8 mouse cellular contexts compared by ENCODE assay signal in genomic region chr17:49951491-49951855, GRCm38 (mm10).
DNase-seq lines count a peak whose midpoint lies in the region; ATAC-seq lines count a peak whose summit lies in the region.

No protein-coding gene starts in this region.

- H3K27ac ChIP-seq in forebrain, embryonic 12.5 days = no peak overlapping the region
- H3K27ac ChIP-seq in heart, embryonic 16.5 days (ENCODE audit: low read length) = peak overlapping the region; percentile 75
- H3K27ac ChIP-seq in liver, embryonic 13.5 days = no peak overlapping the region
- no peak overlapping the region for H3K27ac ChIP-seq in neural tube, embryonic 11.5 days (ENCODE audit: low read depth, low read length)

- H3K9me3 ChIP-seq in forebrain, embryonic 12.5 days = no peaks in the 10 kb centered on the region
- H3K9me3 ChIP-seq in heart, embryonic 16.5 days (replicated peaks; ENCODE audit: control insufficient read depth, low read length) = no peaks in the 10 kb centered on the region
- H3K9me3 ChIP-seq in liver, embryonic 13.5 days (replicated peaks) = no peaks in the 10 kb centered on the region
- H3K9me3 ChIP-seq in neural tube, embryonic 11.5 days (ENCODE audit: control insufficient read depth, low read length) = no peaks in the 10 kb centered on the region

- H3K27me3 ChIP-seq in forebrain, embryonic 12.5 days = peaks cover 13% of the 10 kb centered on the region
- H3K27me3 ChIP-seq in heart, embryonic 16.5 days (ENCODE audit: control insufficient read depth, insufficient read depth, low read length) = no peaks in the 10 kb centered on the region
- 0 out of 2 replicates have a peak, but pooled peaks cover 3% of the 10 kb centered on the region for H3K27me3 ChIP-seq in liver, embryonic 13.5 days
- no peaks in the 10 kb centered on the region for H3K27me3 ChIP-seq in neural tube, embryonic 11.5 days (ENCODE audit: control insufficient read depth, insufficient read depth, low read length)

- H3K4me3 ChIP-seq in forebrain, embryonic 12.5 days (replicated peaks) = peak overlapping the region; percentile 18
- H3K4me3 ChIP-seq in heart, embryonic 16.5 days (ENCODE audit: low read length) = peak overlapping the region; percentile 37
- peak overlapping the region; percentile 18; the same call in 1 of the 2 replicates for H3K4me3 ChIP-seq in liver, embryonic 13.5 days (replicated peaks)
- H3K4me3 ChIP-seq in neural tube, embryonic 11.5 days (ENCODE audit: low read depth, low read length) = no peak overlapping the region

- peak; percentile 67 for DNase-seq in ES-CJ7 (ENCODE audit: low read depth, low spot score)
- DNase-seq in c-Kit-positive CD71-positive TER-119-positive erythroid progenitor cells, embryonic 14.5 days (ENCODE audit: low spot score) = peak; percentile 74
- peak; percentile 80 for DNase-seq in kidney, postnatal 14 days
- peak; percentile 39 for DNase-seq in liver, embryonic 13.5 days
- peak; percentile 79 for DNase-seq in neural tube, embryonic 11.5 days (ENCODE audit: low spot score)
- peak; percentile 92 for DNase-seq in testis, postnatal 10 days (ENCODE audit: low spot score)

- H3K4me1 ChIP-seq in forebrain, embryonic 12.5 days = peaks cover 8% of the 10 kb centered on the region
- H3K4me1 ChIP-seq in heart, embryonic 16.5 days (ENCODE audit: control insufficient read depth, insufficient read depth, low read length) = peaks cover 8% of the 10 kb centered on the region
- 0 out of 2 replicates have a peak, but pooled peaks cover 6% of the 10 kb centered on the region for H3K4me1 ChIP-seq in liver, embryonic 13.5 days (replicated peaks)
- no peaks in the 10 kb centered on the region; the same call in 1 of the 2 replicates for H3K4me1 ChIP-seq in neural tube, embryonic 11.5 days (ENCODE audit: control insufficient read depth, insufficient read depth, low read length)

- H3K9ac ChIP-seq in forebrain, embryonic 12.5 days = no peak overlapping the region
- peak overlapping the region; percentile 59; the same call in 1 of the 2 replicates for H3K9ac ChIP-seq in heart, embryonic 16.5 days (ENCODE audit: low read length)
- no peak overlapping the region for H3K9ac ChIP-seq in liver, embryonic 13.5 days
- no peak overlapping the region for H3K9ac ChIP-seq in neural tube, embryonic 11.5 days (ENCODE audit: low read length)

- H3K4me2 ChIP-seq in forebrain, embryonic 12.5 days = peak overlapping the region; percentile 50
- peak overlapping the region; percentile 56 for H3K4me2 ChIP-seq in heart, embryonic 16.5 days (ENCODE audit: low read depth, low read length)
- peak overlapping the region; percentile 51 for H3K4me2 ChIP-seq in liver, embryonic 13.5 days
- peak overlapping the region; percentile 19 for H3K4me2 ChIP-seq in neural tube, embryonic 11.5 days (ENCODE audit: low read depth)

- H3K36me3 ChIP-seq in forebrain, embryonic 12.5 days (replicated peaks) = no peaks in the 10 kb centered on the region
- no peaks in the 10 kb centered on the region for H3K36me3 ChIP-seq in heart, embryonic 16.5 days (ENCODE audit: control insufficient read depth, insufficient read depth)
- no peaks in the 10 kb centered on the region for H3K36me3 ChIP-seq in liver, embryonic 13.5 days
- no peaks in the 10 kb centered on the region for H3K36me3 ChIP-seq in neural tube, embryonic 11.5 days (ENCODE audit: control insufficient read depth, insufficient read depth, low read length)

- 8% methylated on average over 7 of the region's 7 CpGs for WGBS in forebrain, embryonic 12.5 days
- 9% methylated on average over 7 of the region's 7 CpGs for WGBS in heart, embryonic 16.5 days
- WGBS in liver, embryonic 13.5 days (ENCODE audit: insufficient replicate concordance) = 8% methylated on average over 7 of the region's 7 CpGs
- WGBS in neural tube, embryonic 11.5 days = 9% methylated on average over 7 of the region's 7 CpGs

- peak; percentile 28; the same call in 1 of the 2 replicates for ATAC-seq in forebrain, embryonic 12.5 days (ENCODE audit: low FRiP score)
- ATAC-seq in heart, embryonic 16.5 days (replicated peaks; ENCODE audit: extremely low read depth, insufficient read depth, low FRiP score) = no peak
- no peak for ATAC-seq in liver, embryonic 13.5 days (ENCODE audit: low read depth)
- no peak for ATAC-seq in neural tube, embryonic 11.5 days (ENCODE audit: insufficient read depth, low FRiP score, low TSS enrichment)

Comparison
In these comparisons a context has a peak if more than half of its experiments do, and no peak if none do; other contexts are left out.
1. DNase-seq: peak in every context shown above with its lines; median percentile 92 in testis, postnatal 10 days; 80 in kidney, postnatal 14 days; 79 in neural tube, embryonic 11.5 days; 74 in c-Kit-positive CD71-positive TER-119-positive erythroid progenitor cells, embryonic 14.5 days; 67 in ES-CJ7; 39 in liver, embryonic 13.5 days.